Mouse (Mus musculus): ENCODE measurements around the gene Pex13. TPM values are rescaled to one million over a fixed set of nuclear protein-coding genes. Genes with fewer than 3 reads are reported as not detected.
A peak's percentile ranks its signal among the peaks of the same experiment; 100 is the strongest.

Gene Pex13
- 10 to 100 TPM; 19.0 to 21.0 TPM for total RNA-seq (2021)
- long read RNA-seq, experiment 1, full-length matches to known transcripts: 36 of 37 reads
- long read RNA-seq, experiment 1, partial matches to known transcripts: 0 of 37 reads
- long read RNA-seq, experiment 1, other reads (novel, unspliced or antisense): 1 of 37 reads
- long read RNA-seq, experiment 2, full-length matches to known transcripts: 35 of 36 reads
- long read RNA-seq, experiment 2, partial matches to known transcripts: 0 of 36 reads
- long read RNA-seq, experiment 2, other reads (novel, unspliced or antisense): 1 of 36 reads

- DNase-seq (ENCODE audit: low spot score): peak; percentile 90
Observed at GRCm38 (mm10) chr11:23665798-23666501, at the start of gene Pex13. Pex13 (minus strand) TSS chr11:23665959.

GRCm38 (mm10) chr11:23712299-23712698 lies 46.5 kb upstream of the Pex13 start:
- no peak for DNase-seq (ENCODE audit: low spot score)

DNA sequence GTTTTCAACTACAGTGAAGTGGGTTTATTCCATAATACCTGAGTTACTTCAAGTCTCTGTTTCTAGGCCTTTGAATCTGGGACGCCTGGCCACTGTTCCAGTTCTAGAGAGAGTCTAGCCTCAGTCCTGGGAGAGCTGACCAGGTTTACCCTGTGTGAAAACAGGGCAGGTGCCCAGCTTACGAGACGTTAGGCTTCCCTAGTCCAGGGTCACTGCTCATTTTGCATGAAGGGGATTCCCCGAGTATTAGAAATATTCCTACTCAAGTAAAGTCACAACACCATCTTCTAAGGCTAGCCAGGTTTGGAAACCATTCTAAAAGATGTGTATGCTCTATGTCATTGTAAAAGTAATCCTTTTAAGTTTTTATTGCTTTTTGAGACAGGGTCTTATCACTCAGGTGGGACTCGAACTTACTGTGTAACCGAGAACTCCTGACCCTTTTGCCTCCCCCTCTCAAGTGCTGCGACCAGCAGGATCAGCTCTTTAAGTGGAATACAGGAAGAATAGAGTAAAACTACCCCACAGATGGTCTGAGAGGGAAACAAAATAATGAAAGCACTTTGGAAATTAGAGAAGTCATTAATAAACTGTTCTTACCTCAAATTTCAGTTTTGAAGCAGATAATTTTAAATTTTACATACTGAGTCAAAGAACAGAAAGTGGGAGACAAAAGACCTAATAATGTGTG lies 39.0 kb upstream of the Pex13 start:
- no peak for DNase-seq (ENCODE audit: low spot score)

GRCm38 (mm10) chr11:23701831-23702230 lies 36.1 kb upstream of the Pex13 start:
- DNase-seq (ENCODE audit: low spot score): no peak

DNA sequence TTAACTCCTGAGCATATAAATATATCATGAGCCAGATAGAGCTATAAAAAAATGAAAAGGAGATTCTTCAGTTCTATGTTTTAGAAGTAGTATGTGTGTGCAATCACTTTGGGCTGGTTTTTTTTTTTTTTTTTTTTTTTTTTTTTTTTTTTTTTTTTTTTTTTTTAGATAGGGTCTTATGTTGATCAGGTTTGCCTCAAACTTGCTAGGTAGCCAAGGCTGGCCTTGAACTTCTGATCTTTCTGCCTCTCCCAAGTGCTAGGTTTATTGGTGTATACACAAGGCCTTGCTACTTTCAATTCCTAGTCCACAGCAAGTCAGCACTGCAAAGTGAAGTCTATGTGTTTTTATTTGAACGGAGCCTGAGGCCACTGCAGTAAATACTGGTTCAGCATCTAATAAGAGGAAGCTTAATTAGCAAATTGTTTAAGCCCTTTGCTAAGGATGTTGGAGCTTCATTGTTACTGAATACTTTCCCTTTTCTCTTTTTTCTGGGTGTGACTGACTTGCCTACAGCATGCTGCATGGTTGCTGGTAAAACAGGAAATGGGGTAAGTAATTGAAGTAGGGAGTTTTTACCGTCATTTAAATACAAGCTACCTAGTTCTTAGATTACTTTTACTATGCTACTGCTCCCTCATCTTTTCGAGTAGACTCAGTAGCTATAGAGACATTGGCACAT lies 33.8 kb upstream of the Pex13 start:
- no peak for DNase-seq (ENCODE audit: low spot score)

GRCm38 (mm10) chr11:23698526-23698925 lies 32.8 kb upstream of the Pex13 start:
- DNase-seq (ENCODE audit: low spot score): no peak

GRCm38 (mm10) chr11:23695847-23696246 lies 30.1 kb upstream of the Pex13 start:
- DNase-seq (ENCODE audit: low spot score): no peak

GRCm38 (mm10) chr11:23693286-23693685 lies 27.5 kb upstream of the Pex13 start:
- no peak for DNase-seq (ENCODE audit: low spot score)

DNA sequence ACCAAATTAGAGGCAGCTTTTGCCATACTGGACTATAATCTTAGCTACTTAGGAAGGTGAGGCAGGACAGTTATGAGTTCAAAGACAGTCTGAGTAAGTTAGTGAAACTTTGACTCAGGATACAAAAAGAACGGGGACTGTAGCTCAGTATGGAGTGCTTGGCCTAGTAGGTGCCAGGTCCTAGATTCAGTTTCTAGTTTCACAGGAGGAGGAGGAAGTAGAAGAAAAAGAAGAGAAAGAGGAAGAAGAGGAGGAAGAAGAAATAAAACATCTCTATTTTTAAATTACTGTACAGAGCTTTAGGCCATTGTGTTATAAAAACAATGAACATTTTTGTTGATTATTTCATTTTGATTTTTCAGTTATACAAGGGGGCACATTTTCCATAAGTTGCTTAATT lies 22.3 kb upstream of the Pex13 start:
- DNase-seq (ENCODE audit: low spot score): no peak

DNA sequence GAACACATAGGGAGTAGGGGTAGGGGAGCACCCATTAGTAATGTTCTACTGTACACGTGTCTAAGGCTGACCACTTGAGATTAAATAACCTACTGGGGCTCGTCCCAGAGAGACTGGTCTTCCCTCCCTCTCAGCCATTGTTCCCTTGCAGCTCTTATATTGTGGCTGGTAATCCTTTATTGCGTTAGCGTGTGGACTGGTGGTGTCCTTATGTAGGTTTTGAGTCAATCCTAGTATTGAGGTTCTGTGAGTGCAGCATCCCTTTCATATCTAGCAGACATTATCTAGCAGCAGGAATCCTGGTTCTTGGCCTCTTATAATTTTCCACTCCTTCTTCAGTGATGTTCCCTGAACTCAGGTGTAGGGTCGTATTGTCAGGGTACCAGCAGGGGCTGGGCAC lies 20.9 kb upstream of the Pex13 start:
- no peak for DNase-seq (ENCODE audit: low spot score)

DNA sequence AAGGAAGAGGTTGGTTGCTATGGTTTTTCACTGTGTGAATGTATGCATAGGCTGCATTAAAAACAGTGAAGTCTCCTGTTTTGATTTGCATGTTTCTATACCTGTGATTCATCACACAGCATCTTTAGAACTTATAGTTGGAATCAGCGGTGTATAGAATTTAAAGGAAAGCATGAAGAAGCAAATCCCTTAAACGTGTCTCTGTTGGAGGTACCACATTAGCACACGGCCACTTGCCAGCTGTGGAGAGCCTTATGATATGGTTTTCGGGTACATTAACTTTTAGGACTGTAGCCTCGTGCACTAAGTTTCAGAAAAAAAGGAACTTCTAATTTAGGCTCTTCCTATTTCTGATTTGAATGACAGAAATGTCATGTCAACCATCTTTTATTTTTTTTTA lies 16.8 kb upstream of the Pex13 start:
- no peak for DNase-seq (ENCODE audit: low spot score)

- DNase-seq (ENCODE audit: low spot score): no peak
Observed at GRCm38 (mm10) chr11:23680435-23680950, 14.7 kb upstream of the Pex13 start.

GRCm38 (mm10) chr11:23679044-23679642 lies 13.4 kb upstream of the Pex13 start:
- peak; percentile 70 for DNase-seq (ENCODE audit: low spot score)

- no peak for DNase-seq (ENCODE audit: low spot score)
Observed at GRCm38 (mm10) chr11:23676100-23676499, 10.3 kb upstream of the Pex13 start.

DNA sequence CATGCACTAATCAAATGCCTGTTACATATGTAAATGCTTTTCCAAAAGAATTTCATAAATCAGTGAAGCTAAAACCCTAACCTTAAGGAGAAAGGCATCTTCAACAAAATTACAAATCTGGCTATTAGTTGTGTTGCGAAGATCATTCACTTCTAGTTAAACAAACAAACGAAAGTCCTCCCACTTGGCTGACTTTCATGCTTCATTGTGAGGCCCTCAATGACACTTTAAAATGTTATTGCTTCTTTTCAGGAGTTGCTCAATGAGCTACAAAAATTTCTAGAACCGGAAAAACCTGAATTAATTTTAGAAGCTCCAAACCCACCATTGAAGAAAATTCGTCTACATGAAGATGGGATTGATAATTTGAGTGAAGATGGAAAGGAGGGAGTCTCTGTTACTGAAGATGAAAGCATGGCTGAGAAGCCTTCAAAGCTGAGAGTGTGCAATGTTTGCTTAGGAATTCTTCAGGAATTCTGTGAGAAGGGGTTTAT lies 6.5 kb upstream of the Pex13 start:
- no peak for DNase-seq (ENCODE audit: low spot score)

- DNase-seq (ENCODE audit: low spot score): no peak
Observed at GRCm38 (mm10) chr11:23667128-23667527, 1.4 kb upstream of the Pex13 start.

- no peak for DNase-seq (ENCODE audit: low spot score)
Observed at GRCm38 (mm10) chr11:23666526-23666925, 767 bp upstream of the Pex13 start.

DNA sequence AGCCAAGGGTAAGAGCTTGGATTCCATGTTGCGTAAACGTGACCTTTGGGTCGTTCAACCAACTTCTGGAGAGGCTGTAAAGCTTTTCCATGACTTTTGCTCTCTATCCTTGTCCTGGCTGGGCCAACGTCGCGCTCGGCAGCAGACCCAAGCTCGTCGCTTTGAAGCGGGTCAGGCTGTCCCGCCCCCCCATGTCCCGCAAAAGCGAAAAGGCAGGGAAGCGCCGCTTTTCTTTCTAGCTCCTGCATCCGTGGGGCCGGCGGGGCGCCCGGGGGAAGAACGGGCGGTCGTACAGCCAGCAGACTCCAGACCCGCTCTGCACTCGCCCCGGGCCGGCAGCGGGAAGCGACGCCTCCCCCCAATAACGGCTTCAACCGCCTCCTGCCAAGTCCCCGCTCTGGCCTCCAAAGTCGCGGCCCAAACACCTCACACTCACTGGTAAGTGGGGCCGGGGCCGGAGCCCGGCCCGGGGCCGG lies 410 bp downstream of the Pex13 start, which contains the start of gene Pus10:
Gene Pus10 (plus strand): TSS at position 364 of the 476 bp plus-strand sequence.
- DNase-seq (ENCODE audit: low spot score): peak; percentile 47

GRCm38 (mm10) chr11:23664232-23664631 lies 1.5 kb downstream of the Pex13 start:
- DNase-seq (ENCODE audit: low spot score): no peak

DNA sequence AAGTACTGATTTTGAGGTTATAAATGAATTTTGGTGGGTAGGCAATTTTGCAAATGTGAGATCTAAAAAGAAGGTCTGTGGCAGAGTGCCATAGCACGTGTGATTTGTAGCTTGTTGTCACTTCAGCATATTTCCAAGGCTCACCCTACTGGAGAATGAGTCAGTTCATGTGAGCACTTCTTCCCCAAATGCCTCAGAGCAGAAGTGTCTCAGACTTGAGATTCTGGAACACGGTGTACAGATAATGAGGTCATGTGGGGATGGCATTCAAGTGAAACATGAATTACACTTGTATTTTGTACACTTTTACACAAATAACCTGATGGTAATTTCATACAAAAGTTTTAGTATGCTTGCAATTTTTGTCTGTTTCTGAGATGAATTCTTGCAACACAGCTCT lies 8.0 kb downstream of the Pex13 start:
- no peak for DNase-seq (ENCODE audit: low spot score)

DNA sequence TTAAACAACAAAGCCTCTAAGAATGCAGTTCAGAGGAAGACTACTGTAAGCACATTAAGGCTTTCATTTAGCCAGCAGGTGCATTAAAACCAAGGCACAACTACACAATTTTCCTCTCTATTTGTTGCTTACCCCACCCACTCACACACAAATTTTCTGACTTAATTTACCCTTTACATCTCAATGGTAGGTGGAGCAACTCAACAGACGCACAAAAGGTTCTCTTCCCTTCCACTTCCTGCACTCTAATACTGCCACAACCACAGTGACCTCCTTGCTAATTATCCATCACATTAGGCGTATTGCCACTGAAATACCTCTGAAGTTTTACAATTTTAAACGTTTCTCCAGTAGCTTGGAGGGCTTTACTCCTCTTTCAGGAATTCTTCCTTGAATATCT lies 12.1 kb downstream of the Pex13 start:
- no peak for DNase-seq (ENCODE audit: low spot score)

All from gastrocnemius, adult 18-20 months (tissue).